Comparison of ENCODE assay signal across 20 mouse cellular contexts in genomic region chr11:80075608-80076277, GRCm38 (mm10). TPM values are rescaled to one million over a fixed set of nuclear protein-coding genes. Genes with fewer than 3 reads are reported as not detected.
DNase-seq lines count a peak whose midpoint lies in the region; ATAC-seq and TF ChIP-seq lines count a peak whose summit lies in the region.
"Had no signal": no experiment of that assay in that cellular context is flagged by ENCODE, and none has a peak within 500 bp of the region (broad histone marks: within the 10 kb centered on the region; RNA-seq: fewer than 3 reads in every experiment).

No protein-coding gene starts in this region.

- dilution Hi-C loops in CH12.LX (cut with MboI; ENCODE audit: extremely low pct_ligation_motif_present, extremely low pct_unique_long_range_greater_than_20kb, low sequenced_read_pairs) = no loop called here

- peaks cover 60% of the 10 kb centered on the region for H3K36me3 ChIP-seq in liver, embryonic 12.5 days
- peaks cover 2 to 34% of the 10 kb centered on the region in 2 experiments for H3K36me3 ChIP-seq in CH12.LX (replicated peaks in 1 of 2; ENCODE audit: control insufficient read depth in 1 of 2, insufficient read depth in 1 of 2, low read length in 1 of 2)
- no peaks in the 10 kb centered on the region for H3K36me3 ChIP-seq in hindbrain, embryonic 14.5 days (replicated peaks; ENCODE audit: control insufficient read depth, insufficient read depth)
- H3K36me3 ChIP-seq: hindbrain, embryonic 15.5 days; neural tube, embryonic 12.5 days had no signal

- H3K27me3 ChIP-seq in liver, embryonic 12.5 days (replicated peaks) = no peaks in the 10 kb centered on the region
- H3K27me3 ChIP-seq in CH12.LX (replicated peaks) = no peaks in the 10 kb centered on the region
- no peaks in the 10 kb centered on the region for H3K27me3 ChIP-seq in hindbrain, embryonic 14.5 days (ENCODE audit: control insufficient read depth, insufficient read depth, low read length)
- H3K27me3 ChIP-seq: forebrain, embryonic 13.5 days; hindbrain, embryonic 15.5 days; neural tube, embryonic 12.5 days had no signal

- in situ Hi-C loops in CH12.LX (cut with MboI; ENCODE audit: low pct_ligation_motif_present, low pct_unique_long_range_greater_than_20kb, low sequenced_read_pairs) = no loop called here

- no peak for TF ChIP-seq CTCF in CH12.LX (conservative IDR thresholded peaks at IDR 0.05 in 1 of 2, IDR thresholded peaks at IDR 0.05 in 1 of 2; ENCODE audit: low read depth in 2 of 2, low read length in 2 of 2)

- no peak overlapping the region for H3K9ac ChIP-seq in liver, embryonic 12.5 days
- H3K9ac ChIP-seq in CH12.LX (ENCODE audit: insufficient read depth, low read depth) = peak overlapping the region; percentile 18; the same call in 1 of the 2 replicates
- H3K9ac ChIP-seq in hindbrain, embryonic 14.5 days = no peak overlapping the region
- H3K9ac ChIP-seq: forebrain, embryonic 13.5 days; hindbrain, embryonic 15.5 days; neural tube, embryonic 12.5 days had no signal

- H3K4me2 ChIP-seq in liver, embryonic 12.5 days = peak overlapping the region; percentile 19; the same call in 1 of the 2 replicates
- H3K4me2 ChIP-seq in CH12.LX (ENCODE audit: insufficient read depth, low read depth, poor library complexity, severe bottlenecking) = no peak overlapping the region; the same call in 1 of the 2 replicates
- H3K4me2 ChIP-seq in hindbrain, embryonic 14.5 days (replicated peaks) = no peak overlapping the region
- H3K4me2 ChIP-seq: forebrain, embryonic 13.5 days; hindbrain, embryonic 15.5 days; neural tube, embryonic 12.5 days had no signal

- no peak overlapping the region for H3K27ac ChIP-seq in liver, embryonic 12.5 days
- no peak overlapping the region for H3K27ac ChIP-seq in CH12.LX (ENCODE audit: insufficient read depth, low read depth)
- no peak overlapping the region for H3K27ac ChIP-seq in hindbrain, embryonic 14.5 days
- H3K27ac ChIP-seq: forebrain, embryonic 13.5 days; hindbrain, embryonic 15.5 days; neural tube, embryonic 12.5 days had no signal

- no peaks in the 10 kb centered on the region for H3K9me3 ChIP-seq in liver, embryonic 12.5 days (replicated peaks)
- H3K9me3 ChIP-seq in CH12.LX (replicated peaks; ENCODE audit: low read length) = no peaks in the 10 kb centered on the region
- no peaks in the 10 kb centered on the region for H3K9me3 ChIP-seq in hindbrain, embryonic 14.5 days (ENCODE audit: control insufficient read depth, low read length)
- H3K9me3 ChIP-seq: forebrain, embryonic 13.5 days; hindbrain, embryonic 15.5 days; neural tube, embryonic 12.5 days had no signal

- no peak for DNase-seq in liver
- no peak for DNase-seq in CH12.LX (ENCODE audit: extremely low read depth)
- peak; percentile 75 for DNase-seq in naive thymus-derived CD4-positive, alpha-beta T cell, adult 2 months (ENCODE audit: low read depth)
- DNase-seq in layer of hippocampus, adult 11-12 months (ENCODE audit: low spot score) = no peak
- DNase-seq in adrenal gland, postnatal 36 days = no peak
- no peak for DNase-seq in hindbrain, embryonic 14.5 days (ENCODE audit: low spot score)
- DNase-seq: adrenal gland, postnatal 10 days; cerebellum, adult 9-10 months; gastrocnemius, postnatal 14 days; heart, postnatal 10 days; kidney, adult 11 months; kidney, postnatal 10 days; layer of hippocampus, adult 9-11 months; right cerebral cortex, postnatal 14 days had no signal

- peaks cover 71% of the 10 kb centered on the region for H3K4me1 ChIP-seq in liver, embryonic 12.5 days
- H3K4me1 ChIP-seq in CH12.LX (ENCODE audit: control insufficient read depth in 1 of 2, insufficient read depth in 2 of 2) = peaks cover 9 to 61% of the 10 kb centered on the region in 2 experiments
- peaks cover 7% of the 10 kb centered on the region for H3K4me1 ChIP-seq in hindbrain, embryonic 14.5 days (replicated peaks; ENCODE audit: control insufficient read depth, insufficient read depth, low read length)
- H3K4me1 ChIP-seq: neural tube, embryonic 12.5 days had no signal

- ATAC-seq in liver, embryonic 12.5 days = no peak
- ATAC-seq in inflammation-experienced regulatory T-cells, adult 6 months = peak; percentile 39
- no peak for ATAC-seq in hindbrain, embryonic 14.5 days (ENCODE audit: low FRiP score)
- ATAC-seq: forebrain, embryonic 13.5 days; lung, postnatal 0 days had no signal

- H3K79me2 ChIP-seq in CH12.LX (replicated peaks; ENCODE audit: control insufficient read depth, extremely low read depth, insufficient read depth, poor library complexity, severe bottlenecking) = peaks cover 86% of the 10 kb centered on the region

- no peak for TF ChIP-seq EP300 in CH12.LX (IDR thresholded peaks at IDR 0.05; ENCODE audit: low read length)

- H3K4me3 ChIP-seq in liver, embryonic 12.5 days = no peak overlapping the region
- H3K4me3 ChIP-seq in CH12.LX (replicated peaks in 1 of 3; ENCODE audit: low read depth in 2 of 3, low read length in 2 of 3, poor library complexity in 1 of 3) = no peak overlapping the region
- no peak overlapping the region for H3K4me3 ChIP-seq in hindbrain, embryonic 14.5 days (replicated peaks; ENCODE audit: low read length)
- H3K4me3 ChIP-seq: forebrain, embryonic 13.5 days; hindbrain, embryonic 15.5 days; neural tube, embryonic 12.5 days had no signal

- TF ChIP-seq POLR2A in CH12.LX (IDR thresholded peaks at IDR 0.05; ENCODE audit: low read depth, low read length) = no peak

- WGBS in liver, embryonic 12.5 days (ENCODE audit: insufficient replicate concordance) = 69% methylated on average over 5 of the region's 5 CpGs
- 97% methylated on average over 5 of the region's 5 CpGs for WGBS in hindbrain, embryonic 14.5 days

- no peak for TF ChIP-seq RAD21 in CH12.LX (IDR thresholded peaks at IDR 0.05; ENCODE audit: low read depth, low read length)

TF ChIP-seq in CH12.LX, 34 proteins besides CTCF, POLR2A, EP300 and RAD21:
- TF ChIP-seq HCFC1 (IDR thresholded peaks at IDR 0.05; ENCODE audit: low read depth, low read length) = no peak
- TF ChIP-seq UBTF (IDR thresholded peaks at IDR 0.05; ENCODE audit: low read depth, low read length) = no peak
- TF ChIP-seq SMC3 (IDR thresholded peaks at IDR 0.05; ENCODE audit: low read depth, low read length) = no peak
- TF ChIP-seq ZNF384 (IDR thresholded peaks at IDR 0.05; ENCODE audit: low read depth, low read length) = 0 out of 2 replicates have a peak, but pooled peaks have one; percentile 8
- no peak for TF ChIP-seq SIN3A (IDR thresholded peaks at IDR 0.05; ENCODE audit: low read length)
- TF ChIP-seq BHLHE40 (IDR thresholded peaks at IDR 0.05; ENCODE audit: low read depth, low read length) = no peak

RNA-seq across cellular contexts. Expression of gene Crlf3, which starts 5.0 kb away (rescaled TPM):
- 109 and 111 TPM in 2 replicates for polyA plus RNA-seq in liver, embryonic 12.5 days (2016; fragmentation: Nextera tagmentation; extraction: Ambion mirVana)
- total RNA-seq in CH12.LX (2012; rRNA removed) (106 and 113 TPM in 2 replicates), CH12.LX (2014; rRNA removed) (152 and 173 TPM in 2 replicates)
- 114 and 118 TPM in 2 replicates for polyA plus RNA-seq in CH12.LX (2012; ENCODE audit: insufficient read length, low read depth)
- polyA plus RNA-seq in inflammation-experienced regulatory T-cells, adult 6 months (2017; shearing (Covaris generic)) = 100 to 1,000 TPM in 2 of 3 experiments, 10 to 100 TPM in 1; 98.6 to 123 (median 113) TPM
- total RNA-seq in adrenal gland, postnatal 36 days (2021) = 10 to 100 TPM; 15.6 to 15.8 TPM
- polyA plus RNA-seq in hindbrain, embryonic 14.5 days (2014; fragmentation: Nextera tagmentation; extraction: Ambion mirVana) = 10.7 and 12.3 TPM in 2 replicates

RNA-seq across cellular contexts. Expression of gene Atad5, which starts 13.5 kb away (rescaled TPM):
- polyA plus RNA-seq in liver, embryonic 12.5 days (2016; fragmentation: Nextera tagmentation; extraction: Ambion mirVana) = 15.0 and 15.9 TPM in 2 replicates
- 24.0 and 26.4 TPM in 2 replicates for total RNA-seq in CH12.LX (2012; rRNA removed)
- total RNA-seq in CH12.LX (2014; rRNA removed) = 46.3 and 48.1 TPM in 2 replicates
- 32.9 and 35.2 TPM in 2 replicates for polyA plus RNA-seq in CH12.LX (2012; ENCODE audit: insufficient read length, low read depth)
- polyA plus RNA-seq in inflammation-experienced regulatory T-cells, adult 6 months (2017; shearing (Covaris generic)) = 1 to 10 TPM; 2.6 to 8.1 (median 3.1) TPM
- 1 to 10 TPM; 2.2 to 2.3 TPM for total RNA-seq in adrenal gland, postnatal 36 days (2021)
- 5.0 and 5.4 TPM in 2 replicates for polyA plus RNA-seq in hindbrain, embryonic 14.5 days (2014; fragmentation: Nextera tagmentation; extraction: Ambion mirVana)
